Mouse (Mus musculus) lung, postnatal 4 days (tissue): ENCODE results near the gene Uvrag.

ENCODE experiments used
- DNase-seq, 2 experiments: peaks; one replicate each; pipeline ENCODE4 v3.0.0; 2021

The Uvrag gene

GRCm38 (mm10) chr7:99140984-99141918 is at the start of gene Uvrag:
Gene Uvrag, minus strand, starts transcription at chr7:99141141.
- DNase-seq, result peak; percentile 99 to 100

GRCm38 (mm10) chr7:99189885-99190284 is 48.9 kb upstream of the Uvrag start:
- DNase-seq, result peak in 1 of 2 experiments; percentile 23

GRCm38 (mm10) chr7:99188630-99189029 is 47.7 kb upstream of the Uvrag start:
- no peak for DNase-seq

GRCm38 (mm10) chr7:99187451-99187850 is 46.5 kb upstream of the Uvrag start:
- DNase-seq, result peak in 1 of 2 experiments; percentile 3

- DNase-seq, result peak in 1 of 2 experiments; percentile 11
These were observed 44.5 kb upstream of the Uvrag start for GRCm38 (mm10) chr7:99185405-99185804.

GRCm38 (mm10) chr7:99183751-99184150 is 42.8 kb upstream of the Uvrag start:
- DNase-seq, result peak; percentile 25 to 35

- peak; percentile 93 for DNase-seq
These were observed 41.7 kb upstream of the Uvrag start, which contains the start of gene Dgat2 for GRCm38 (mm10) chr7:99182432-99183172. Gene Dgat2, minus strand, starts transcription at chr7:99182719.

GRCm38 (mm10) chr7:99181619-99182431 is 40.9 kb upstream of the Uvrag start:
- peak in 1 of 2 experiments; percentile 23 for DNase-seq

- DNase-seq, result no peak
These were observed 39.2 kb upstream of the Uvrag start for GRCm38 (mm10) chr7:99180162-99180561.

- DNase-seq, result no peak
These were observed 38.3 kb upstream of the Uvrag start for GRCm38 (mm10) chr7:99179271-99179670.

- DNase-seq, result peak in 1 of 2 experiments; percentile 12
These were observed 36.4 kb upstream of the Uvrag start for GRCm38 (mm10) chr7:99177386-99177785.

- DNase-seq, result peak in 1 of 2 experiments; percentile 11
These were observed 34.7 kb upstream of the Uvrag start for GRCm38 (mm10) chr7:99175666-99176065.

GRCm38 (mm10) chr7:99175118-99175517 is 34.2 kb upstream of the Uvrag start:
- peak in 1 of 2 experiments; percentile 9 for DNase-seq

GRCm38 (mm10) chr7:99174006-99174405 is 33.1 kb upstream of the Uvrag start:
- DNase-seq, result peak; percentile 3 to 16

- peak; percentile 55 to 61 for DNase-seq
These were observed 32.0 kb upstream of the Uvrag start for GRCm38 (mm10) chr7:99172898-99173297.

- peak; percentile 3 to 17 for DNase-seq
These were observed 31.0 kb upstream of the Uvrag start for GRCm38 (mm10) chr7:99171730-99172463.

GRCm38 (mm10) chr7:99170519-99170918 is 29.6 kb upstream of the Uvrag start:
- peak in 1 of 2 experiments; percentile 8 for DNase-seq

- DNase-seq, result peak in 1 of 2 experiments; percentile 6
These were observed 28.9 kb upstream of the Uvrag start for GRCm38 (mm10) chr7:99169717-99170403.

GRCm38 (mm10) chr7:99168756-99169155 is 27.8 kb upstream of the Uvrag start:
- DNase-seq, result peak in 1 of 2 experiments; percentile 16

GRCm38 (mm10) chr7:99167939-99168338 is 27.0 kb upstream of the Uvrag start:
- DNase-seq, result peak in 1 of 2 experiments; percentile 77

- DNase-seq, result no peak
These were observed 25.2 kb upstream of the Uvrag start for GRCm38 (mm10) chr7:99166159-99166558.
